ENCODE assay signal across 8 mouse cellular contexts in genomic region chr2:150748854-150749253, GRCm38 (mm10). TPM values are rescaled to one million over a fixed set of nuclear protein-coding genes. Genes with fewer than 3 reads are reported as not detected.
DNase-seq lines count a peak whose midpoint lies in the region; ATAC-seq and TF ChIP-seq lines count a peak whose summit lies in the region.

Gene Entpd6, plus strand, starts transcription at chr2:150749042.

- peaks cover 15% of the 10 kb centered on the region for H3K36me3 ChIP-seq in hindbrain, embryonic 14.5 days (replicated peaks; ENCODE audit: control insufficient read depth, insufficient read depth)

- peak within 1 kb of the TSS; percentile 86 for H3K4me3 ChIP-seq in hindbrain, embryonic 14.5 days (replicated peaks; ENCODE audit: low read length)

- TF ChIP-seq CTCF in Patski (IDR thresholded peaks at IDR 0.05), result peak; percentile 93

- peak; percentile 86 for DNase-seq in Patski (ENCODE audit: low read depth, low spot score)
- peak; percentile 94 to 97 for DNase-seq in cerebellum, postnatal 14 days
- DNase-seq in frontal cortex, postnatal 25 days (ENCODE audit: low spot score in 2 of 2), result peak; percentile 88 to 97
- peak; percentile 99 for DNase-seq in hindbrain, embryonic 14.5 days (ENCODE audit: low spot score)
- DNase-seq in layer of hippocampus, postnatal 36 days, result peak; percentile 97 to 98
- DNase-seq in lung, postnatal 36 days, result peak; percentile 97
- peak; percentile 98 for DNase-seq in retina, postnatal 1 day
- DNase-seq in urinary bladder, adult 18-20 months (ENCODE audit: low spot score in 2 of 2), result peak; percentile 90 to 93

- H3K4me2 ChIP-seq in hindbrain, embryonic 14.5 days (replicated peaks), result peak within 1 kb of the TSS; percentile 94

- in situ Hi-C loops in Patski (cut with MboI; ENCODE audit: low pct_unique_long_range_greater_than_20kb), result loop anchor here (5.0 to 10.0 kb wide), 2 partner anchors 74 to 142 kb away; partner anchors contain the start of gene Apmap

- POLR2A ChIA-PET in Patski (lab: Charles Lee), result interaction anchor here (0.7 kb wide), 1 partner anchor 157 kb away, joined by 4 read pairs; no protein-coding TSS in a partner anchor

- WGBS in hindbrain, embryonic 14.5 days, result under 1% methylated on average over 30 of the region's 30 CpGs

- H3K27me3 ChIP-seq in Patski, result peaks cover 21% of the 10 kb centered on the region
- H3K27me3 ChIP-seq in hindbrain, embryonic 14.5 days (ENCODE audit: control insufficient read depth, insufficient read depth, low read length), result peaks cover 10% of the 10 kb centered on the region; the same call in 1 of the 2 replicates

- peaks cover 11% of the 10 kb centered on the region for H3K4me1 ChIP-seq in hindbrain, embryonic 14.5 days (replicated peaks; ENCODE audit: control insufficient read depth, insufficient read depth, low read length)

- no peaks in the 10 kb centered on the region for H3K9me3 ChIP-seq in hindbrain, embryonic 14.5 days (ENCODE audit: control insufficient read depth, low read length)

- peak within 1 kb of the TSS; percentile 89 for H3K9ac ChIP-seq in hindbrain, embryonic 14.5 days

- H3K27ac ChIP-seq in hindbrain, embryonic 14.5 days, result peak within 1 kb of the TSS; percentile 82

- CTCF ChIA-PET in Patski (lab: Charles Lee), result interaction anchor here (0.7 to 3.8 kb wide), 8 partner anchors 10 to 70 kb away, joined by 3 to 16 read pairs (median 4); no protein-coding TSS in a partner anchor

- peak; percentile 95 for ATAC-seq in Patski
- peak; percentile 98 for ATAC-seq in hindbrain, embryonic 14.5 days (ENCODE audit: low FRiP score)

RNA-seq across cellular contexts. Expression of gene Entpd6, which starts in this region (rescaled TPM):
- 8.9 TPM for polyA plus RNA-seq in Patski (2021)
- polyA plus RNA-seq in hindbrain, embryonic 14.5 days (2014; fragmentation: Nextera tagmentation; extraction: Ambion mirVana), result 67.2 and 67.7 TPM in 2 replicates
- total RNA-seq in layer of hippocampus, postnatal 36 days (2021), result 10 to 100 TPM; 66.2 to 67.6 TPM

Comparison
In these comparisons a context has a peak if more than half of its experiments do, and no peak if none do; other contexts are left out.
1. Peak in every context shown above with its lines: DNase-seq, ATAC-seq, H3K4me3 ChIP-seq and H3K27ac ChIP-seq.